Mouse (Mus musculus) MN1 (cell line): Measurements from ENCODE around the gene Neurl2.

ENCODE experiments used
- DNase-seq: peaks from one replicate; pipeline ENCODE4 v3.0.0-alpha.2; 2016; ENCODE audit warnings: low spot score

Neurl2 gene

GRCm38 (mm10) chr2:164785481-164786387 lies 47.5 kb downstream of the Neurl2 start, which contains the start of gene Snx21:
Snx21 (plus strand) TSS chr2:164785823.
- DNase-seq, result peak; percentile 94

GRCm38 (mm10) chr2:164784869-164785420 lies 48.3 kb downstream of the Neurl2 start:
- peak; percentile 30 for DNase-seq

GRCm38 (mm10) chr2:164783926-164784581 lies 49.2 kb downstream of the Neurl2 start:
- DNase-seq, result no peak

- DNase-seq, result no peak
Measured at GRCm38 (mm10) chr2:164781876-164782275, 51.4 kb downstream of the Neurl2 start.
